Mouse (Mus musculus): ENCODE measurements around the gene Dpm3.

The Dpm3 gene

GRCm38 (mm10) chr3:89270051-89270755 is 11.0 kb downstream of the Dpm3 start, which contains the start of gene Slc50a1:
Slc50a1 (minus strand) TSS chr3:89270570.
- peak; percentile 87 to 89 for DNase-seq

GRCm38 (mm10) chr3:89270891-89271290 is 11.7 kb downstream of the Dpm3 start:
- DNase-seq: peak; percentile 65 to 73

GRCm38 (mm10) chr3:89271760-89272159 is 12.6 kb downstream of the Dpm3 start:
- DNase-seq: peak; percentile 33 to 44

GRCm38 (mm10) chr3:89276061-89276460 is 16.9 kb downstream of the Dpm3 start:
- no peak for DNase-seq

- peak; percentile 77 to 83 for DNase-seq
Measured at GRCm38 (mm10) chr3:89277281-89278021, 18.3 kb downstream of the Dpm3 start.

- DNase-seq: peak; percentile 83 to 89
Measured at GRCm38 (mm10) chr3:89278107-89278506, 18.9 kb downstream of the Dpm3 start.

- DNase-seq: no peak
Measured at GRCm38 (mm10) chr3:89278643-89279042, 19.5 kb downstream of the Dpm3 start.

- DNase-seq: peak; percentile 92 to 94
Measured at GRCm38 (mm10) chr3:89279153-89279890, 20.2 kb downstream of the Dpm3 start.

GRCm38 (mm10) chr3:89280050-89280605 is 21.0 kb downstream of the Dpm3 start:
- peak; percentile 73 to 84 for DNase-seq

GRCm38 (mm10) chr3:89280606-89281511 is 21.7 kb downstream of the Dpm3 start, which contains the start of gene Efna1:
Efna1 (minus strand) TSS chr3:89281142.
- peak; percentile 88 to 91 for DNase-seq

- peak; percentile 88 to 92 for DNase-seq
Measured at GRCm38 (mm10) chr3:89281579-89282290, 22.6 kb downstream of the Dpm3 start.

GRCm38 (mm10) chr3:89282291-89282643 is 23.1 kb downstream of the Dpm3 start:
- DNase-seq: no peak

- DNase-seq: no peak
Measured at GRCm38 (mm10) chr3:89284261-89284660, 25.1 kb downstream of the Dpm3 start.

GRCm38 (mm10) chr3:89285526-89285925 is 26.4 kb downstream of the Dpm3 start:
- no peak for DNase-seq

- DNase-seq: no peak
Measured at GRCm38 (mm10) chr3:89287286-89287685, 28.1 kb downstream of the Dpm3 start.

- peak in 1 of 2 experiments; percentile 20 for DNase-seq
Measured at GRCm38 (mm10) chr3:89288503-89288928, 29.4 kb downstream of the Dpm3 start.

GRCm38 (mm10) chr3:89291874-89292273 is 32.7 kb downstream of the Dpm3 start:
- DNase-seq: no peak

- DNase-seq: no peak
Measured at GRCm38 (mm10) chr3:89292303-89292702, 33.1 kb downstream of the Dpm3 start.

- peak; percentile 33 to 54 for DNase-seq
Measured at GRCm38 (mm10) chr3:89293247-89293918, 34.2 kb downstream of the Dpm3 start.

GRCm38 (mm10) chr3:89294195-89294594 is 35.0 kb downstream of the Dpm3 start:
- DNase-seq: no peak
